Mouse (Mus musculus): ENCODE results near the gene Pdk3. TPM values are rescaled to one million over a fixed set of nuclear protein-coding genes. Genes with fewer than 3 reads are reported as not detected.

Gene Pdk3
- 40.9 and 41.6 TPM in 2 replicates for polyA plus RNA-seq (2011; ENCODE audit: insufficient read depth, insufficient read length, low read depth, missing spikeins)

- Histone ChIP-seq H3K27ac (ENCODE audit: insufficient read depth, low read length) (peak within 1 kb of the TSS; percentile 69), H3K36me3 (ENCODE audit: control insufficient read depth, insufficient read depth, low read length, poor library complexity, severe bottlenecking) (no peaks in the 10 kb centered on the region), H3K4me3 (ENCODE audit: low read depth, low read length) (peak within 1 kb of the TSS; percentile 98), H3K9ac (ENCODE audit: low read depth, poor library complexity, severe bottlenecking) (peak within 1 kb of the TSS; percentile 94), H3K9me3 (replicated peaks; ENCODE audit: control insufficient read depth, insufficient read depth, low read length, poor library complexity, severe bottlenecking) (no peaks in the 10 kb centered on the region), H3K27me3 (ENCODE audit: control insufficient read depth, insufficient read depth, low read length, poor library complexity, severe bottlenecking) (no peaks in the 10 kb centered on the region), H3K4me1 (ENCODE audit: control insufficient read depth, insufficient read depth, low read length) (no peaks in the 10 kb centered on the region)
- TF ChIP-seq CTCF (IDR thresholded peaks at IDR 0.05; ENCODE audit: low read depth, low read length) (no peak), POLR2A (IDR thresholded peaks at IDR 0.05; ENCODE audit: insufficient read depth, low read length) (peak; percentile 12), EP300 (IDR thresholded peaks at IDR 0.05; ENCODE audit: insufficient read depth, low read depth, low read length) (no peak)
Measured at GRCm38 (mm10) chrX:93831561-93832336, at the start of gene Pdk3. Pdk3 (minus strand) TSS chrX:93832201.

GRCm38 (mm10) chrX:93877634-93878016 lies 45.6 kb upstream of the Pdk3 start:
- TF ChIP-seq CTCF (IDR thresholded peaks at IDR 0.05; ENCODE audit: low read depth, low read length) (no peak), POLR2A (IDR thresholded peaks at IDR 0.05; ENCODE audit: insufficient read depth, low read length) (no peak), EP300 (IDR thresholded peaks at IDR 0.05; ENCODE audit: insufficient read depth, low read depth, low read length) (no peak)
- Histone ChIP-seq H3K4me3 (ENCODE audit: low read depth, low read length) (no peak overlapping the region), H3K9me3 (replicated peaks; ENCODE audit: control insufficient read depth, insufficient read depth, low read length, poor library complexity, severe bottlenecking) (no peaks in the 10 kb centered on the region), H3K27ac (ENCODE audit: insufficient read depth, low read length) (no peak overlapping the region), H3K4me1 (ENCODE audit: control insufficient read depth, insufficient read depth, low read length) (no peaks in the 10 kb centered on the region), H3K27me3 (ENCODE audit: control insufficient read depth, insufficient read depth, low read length, poor library complexity, severe bottlenecking) (no peaks in the 10 kb centered on the region), H3K36me3 (ENCODE audit: control insufficient read depth, insufficient read depth, low read length, poor library complexity, severe bottlenecking) (no peaks in the 10 kb centered on the region), H3K9ac (ENCODE audit: low read depth, poor library complexity, severe bottlenecking) (no peak overlapping the region)

GRCm38 (mm10) chrX:93876981-93877633 lies 45.1 kb upstream of the Pdk3 start:
- H3K4me3 ChIP-seq (ENCODE audit: low read depth, low read length), result no peak overlapping the region
- H3K9me3 ChIP-seq (replicated peaks; ENCODE audit: control insufficient read depth, insufficient read depth, low read length, poor library complexity, severe bottlenecking), result no peaks in the 10 kb centered on the region
- H3K9ac ChIP-seq (ENCODE audit: low read depth, poor library complexity, severe bottlenecking), result no peak overlapping the region
- no peaks in the 10 kb centered on the region for H3K27me3 ChIP-seq (ENCODE audit: control insufficient read depth, insufficient read depth, low read length, poor library complexity, severe bottlenecking)
- no peaks in the 10 kb centered on the region for H3K36me3 ChIP-seq (ENCODE audit: control insufficient read depth, insufficient read depth, low read length, poor library complexity, severe bottlenecking)
- no peak overlapping the region for H3K27ac ChIP-seq (ENCODE audit: insufficient read depth, low read length)
- TF ChIP-seq POLR2A (IDR thresholded peaks at IDR 0.05; ENCODE audit: insufficient read depth, low read length) (no peak), EP300 (IDR thresholded peaks at IDR 0.05; ENCODE audit: insufficient read depth, low read depth, low read length) (no peak), CTCF (IDR thresholded peaks at IDR 0.05; ENCODE audit: low read depth, low read length) (no peak)
- H3K4me1 ChIP-seq (ENCODE audit: control insufficient read depth, insufficient read depth, low read length), result no peaks in the 10 kb centered on the region

- H3K27me3 ChIP-seq (ENCODE audit: control insufficient read depth, insufficient read depth, low read length, poor library complexity, severe bottlenecking), result no peaks in the 10 kb centered on the region
- H3K27ac ChIP-seq (ENCODE audit: insufficient read depth, low read length), result no peak overlapping the region
- H3K9me3 ChIP-seq (replicated peaks; ENCODE audit: control insufficient read depth, insufficient read depth, low read length, poor library complexity, severe bottlenecking), result no peaks in the 10 kb centered on the region
- no peak overlapping the region for H3K9ac ChIP-seq (ENCODE audit: low read depth, poor library complexity, severe bottlenecking)
- no peaks in the 10 kb centered on the region for H3K36me3 ChIP-seq (ENCODE audit: control insufficient read depth, insufficient read depth, low read length, poor library complexity, severe bottlenecking)
- H3K4me1 ChIP-seq (ENCODE audit: control insufficient read depth, insufficient read depth, low read length), result no peaks in the 10 kb centered on the region
- no peak overlapping the region for H3K4me3 ChIP-seq (ENCODE audit: low read depth, low read length)
- TF ChIP-seq EP300 (IDR thresholded peaks at IDR 0.05; ENCODE audit: insufficient read depth, low read depth, low read length), result no peak
- no peak for TF ChIP-seq POLR2A (IDR thresholded peaks at IDR 0.05; ENCODE audit: insufficient read depth, low read length)
- TF ChIP-seq CTCF (IDR thresholded peaks at IDR 0.05; ENCODE audit: low read depth, low read length), result no peak
Measured at GRCm38 (mm10) chrX:93863393-93863792, 31.4 kb upstream of the Pdk3 start.

- Histone ChIP-seq H3K27ac (ENCODE audit: insufficient read depth, low read length) (no peak overlapping the region), H3K9ac (ENCODE audit: low read depth, poor library complexity, severe bottlenecking) (no peak overlapping the region), H3K4me3 (ENCODE audit: low read depth, low read length) (no peak overlapping the region), H3K9me3 (replicated peaks; ENCODE audit: control insufficient read depth, insufficient read depth, low read length, poor library complexity, severe bottlenecking) (no peaks in the 10 kb centered on the region), H3K4me1 (ENCODE audit: control insufficient read depth, insufficient read depth, low read length) (no peaks in the 10 kb centered on the region), H3K27me3 (ENCODE audit: control insufficient read depth, insufficient read depth, low read length, poor library complexity, severe bottlenecking) (no peaks in the 10 kb centered on the region), H3K36me3 (ENCODE audit: control insufficient read depth, insufficient read depth, low read length, poor library complexity, severe bottlenecking) (no peaks in the 10 kb centered on the region)
- TF ChIP-seq CTCF (IDR thresholded peaks at IDR 0.05; ENCODE audit: low read depth, low read length), result no peak
- TF ChIP-seq EP300 (IDR thresholded peaks at IDR 0.05; ENCODE audit: insufficient read depth, low read depth, low read length), result no peak
- TF ChIP-seq POLR2A (IDR thresholded peaks at IDR 0.05; ENCODE audit: insufficient read depth, low read length), result no peak
Measured at GRCm38 (mm10) chrX:93862525-93863086, 30.6 kb upstream of the Pdk3 start.

Data from ES-Bruce4 (cell line).